Mouse (Mus musculus) thymus, postnatal 25 days (tissue): ENCODE data around the gene Ptch1.

Experiments used
- DNase-seq: peaks from one replicate; pipeline ENCODE4 v3.0.0; 2022

Ptch1 gene

GRCm38 (mm10) chr13:63486791-63487706, 86.3 kb downstream of the Ptch1 start:
- DNase-seq = no peak

- no peak for DNase-seq
Observed at GRCm38 (mm10) chr13:63475356-63475755, 98.0 kb downstream of the Ptch1 start.
